Mouse (Mus musculus): ENCODE data around the gene Ckap5. TPM values are rescaled to one million over a fixed set of nuclear protein-coding genes. Genes with fewer than 3 reads are reported as not detected.
A peak's percentile ranks its signal among the peaks of the same experiment; 100 is the strongest.
"Not testable (repeated sequence)": the region's sequence is repeated elsewhere in the genome, so short reads cannot be mapped to it uniquely, and the experiment has no call there.

The Ckap5 gene
- total RNA-seq, 2 experiments from 2014 or later: 110 to 118 TPM

DNA sequence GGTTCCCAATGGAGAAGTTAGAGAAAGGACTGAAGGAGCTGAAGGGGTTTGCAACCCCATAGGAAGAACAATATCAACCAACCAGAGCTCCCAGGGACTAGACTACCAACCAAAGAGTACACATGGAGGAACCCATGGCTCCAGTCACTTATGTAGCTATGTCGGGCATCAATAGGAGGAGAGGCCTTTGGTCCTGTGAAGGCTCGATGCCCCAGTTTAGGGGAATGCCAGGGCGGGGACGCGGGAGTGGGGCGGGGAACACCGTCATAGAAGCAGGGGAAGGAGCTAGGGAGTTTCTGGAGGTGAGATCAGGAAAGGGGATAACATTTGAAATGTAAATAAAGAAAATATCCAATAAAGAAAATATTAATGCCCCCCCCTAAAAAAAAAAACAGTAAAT, 96.8 kb downstream of the Ckap5 start:
- DNase-seq (ENCODE audit: low spot score in 2 of 2): not testable (repeated sequence)

DNA sequence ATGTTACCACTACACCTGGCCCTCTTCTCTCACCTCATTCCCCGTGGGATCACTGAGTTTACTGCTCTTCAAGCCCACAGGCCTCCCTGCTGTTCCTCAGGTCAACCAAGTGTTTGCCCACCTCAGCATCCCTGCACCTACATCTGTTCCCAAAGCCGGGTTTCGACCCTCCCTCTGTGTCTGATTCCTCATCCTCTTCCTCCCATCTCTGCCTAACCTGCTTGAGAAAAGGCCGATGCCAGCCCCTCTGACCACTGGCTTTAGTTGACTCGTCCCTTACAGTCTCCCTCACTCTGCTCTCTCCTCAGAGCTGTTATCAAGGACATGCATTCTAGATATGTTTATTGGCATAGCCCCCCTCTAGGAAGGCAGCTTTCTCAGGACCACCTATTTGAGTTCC, 100.9 kb downstream of the Ckap5 start:
- no peak for DNase-seq (ENCODE audit: low spot score in 2 of 2)

DNA sequence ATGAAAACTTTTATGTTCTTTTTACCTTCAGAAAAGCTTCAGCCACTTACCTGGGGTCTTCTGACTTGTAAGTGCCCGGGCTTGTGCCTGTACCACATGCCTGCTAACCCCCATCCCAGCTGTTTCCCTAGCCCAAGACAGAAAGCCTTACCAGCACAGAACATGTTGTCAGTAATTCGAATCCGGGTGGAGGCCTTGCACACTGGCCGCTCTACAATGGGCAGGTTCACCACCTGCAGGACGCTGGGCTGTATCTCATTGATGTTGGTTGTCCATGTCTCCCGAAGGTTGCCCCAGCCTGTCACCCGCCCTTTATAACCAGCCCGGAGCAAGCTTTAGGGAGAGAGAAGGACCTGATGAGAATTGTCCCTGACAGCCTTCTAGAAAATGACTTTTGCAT, 101.6 kb downstream of the Ckap5 start:
- DNase-seq (ENCODE audit: low spot score in 2 of 2): no peak

DNA sequence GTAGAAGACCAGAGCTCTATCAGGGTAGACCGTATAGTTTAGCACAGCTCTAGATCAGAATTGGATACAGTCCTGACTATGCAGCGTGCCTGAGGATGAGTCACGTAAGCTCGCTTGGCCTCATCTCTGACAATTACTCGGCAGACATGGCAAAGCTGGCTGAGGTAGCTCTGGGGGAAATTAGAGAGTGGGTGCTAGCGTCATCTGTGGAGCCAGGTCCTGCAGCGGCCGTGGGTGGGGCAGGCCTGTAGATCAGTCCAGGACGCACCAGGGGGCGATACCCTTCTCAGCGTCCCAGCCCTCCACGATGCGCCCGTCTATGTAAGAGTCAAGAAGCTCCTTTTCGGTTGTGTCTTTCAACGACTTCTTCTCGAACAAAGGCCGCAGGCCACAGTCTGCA, 103.1 kb downstream of the Ckap5 start:
- DNase-seq (ENCODE audit: low spot score in 2 of 2): peak; percentile 39 to 73

DNA sequence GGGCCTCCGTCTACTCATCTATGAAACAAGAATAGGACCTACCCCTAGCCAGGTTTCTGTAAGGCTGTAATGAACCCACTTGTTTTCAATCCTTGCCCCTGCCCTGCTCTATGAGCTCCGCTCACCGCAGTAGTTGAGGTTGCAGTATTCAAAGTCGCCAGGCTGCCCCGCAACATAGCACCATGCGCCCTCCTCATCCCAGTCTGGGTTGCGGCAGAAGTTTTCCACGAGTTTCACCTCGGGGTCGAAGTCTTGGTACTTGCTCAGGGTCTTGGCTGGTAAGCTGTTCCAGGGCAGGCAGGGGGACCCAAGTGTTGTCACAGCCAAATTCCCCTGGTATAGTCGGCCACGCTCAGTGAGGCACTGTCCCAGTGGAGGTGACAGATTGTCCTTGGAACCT, 103.8 kb downstream of the Ckap5 start:
- no peak for DNase-seq (ENCODE audit: low spot score in 2 of 2)

DNA sequence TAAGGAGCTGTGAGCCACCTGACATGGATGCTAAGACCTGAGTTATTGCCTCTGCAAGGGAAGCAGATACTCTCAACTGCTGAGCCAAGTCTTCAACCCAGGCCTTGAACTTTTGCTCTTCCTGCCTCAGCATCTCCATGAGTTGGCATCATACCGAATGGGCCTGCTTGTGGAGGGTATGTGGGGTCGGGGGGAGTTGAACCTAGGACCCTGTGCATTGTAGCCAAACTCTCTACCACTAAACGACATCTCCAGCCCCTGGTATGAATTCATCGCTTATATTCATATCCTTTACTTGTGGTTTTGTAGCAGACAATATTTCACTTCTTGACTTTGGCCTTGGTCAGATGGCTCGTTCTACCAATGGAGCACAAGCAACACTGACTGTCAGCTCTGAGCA, 105.3 kb downstream of the Ckap5 start:
- no peak for DNase-seq (ENCODE audit: low spot score in 2 of 2)

DNA sequence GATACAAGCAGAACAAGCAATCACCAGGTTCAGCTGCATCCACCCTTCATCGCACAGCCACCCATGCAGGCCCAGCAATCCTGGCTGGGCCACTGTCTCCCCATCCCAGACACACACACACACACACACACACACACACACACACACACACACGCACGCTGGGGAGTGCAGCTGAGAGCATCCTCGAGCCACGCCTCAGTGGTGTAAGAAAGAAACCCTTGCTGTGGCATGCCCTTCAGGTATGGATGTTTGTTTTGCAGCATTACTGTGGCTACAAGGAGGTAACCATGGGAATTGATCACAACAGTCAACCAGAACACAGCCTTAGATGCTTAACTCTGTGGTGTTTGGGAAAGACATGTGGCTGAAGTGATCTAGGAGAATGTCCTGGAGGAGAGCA, 105.8 kb downstream of the Ckap5 start:
- no peak for DNase-seq (ENCODE audit: low spot score in 2 of 2)

DNA sequence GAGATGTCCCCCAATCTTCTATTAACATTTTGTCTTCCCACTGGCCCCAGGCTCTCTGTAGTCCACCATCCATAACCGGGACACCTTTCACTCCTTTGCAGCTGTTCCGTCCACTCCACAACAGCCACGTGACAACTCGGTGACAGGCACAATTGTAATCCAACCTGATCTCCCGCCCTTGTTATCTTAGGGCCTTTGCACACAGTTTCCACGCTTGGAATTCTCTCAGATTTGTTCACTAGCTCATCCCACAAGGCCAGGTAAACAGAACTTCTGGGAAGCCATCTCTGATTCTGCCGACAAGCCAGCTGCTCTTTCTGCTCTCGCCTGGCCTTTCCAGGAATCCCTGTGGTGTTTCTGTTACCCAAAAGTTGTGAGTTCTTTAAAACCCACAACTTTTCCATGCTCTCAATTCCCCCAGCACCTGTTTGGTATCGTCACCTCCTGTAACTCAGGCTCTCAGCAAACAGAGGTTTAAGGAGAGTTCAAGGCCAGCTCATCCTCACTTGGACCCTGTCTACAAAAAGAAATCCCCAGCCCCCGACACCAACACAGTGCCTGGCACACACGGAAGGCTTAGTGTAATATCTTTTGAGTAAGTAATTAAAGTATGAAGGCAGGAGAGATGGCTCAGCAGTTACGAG, 106.9 kb downstream of the Ckap5 start:
- DNase-seq (ENCODE audit: low spot score in 2 of 2): no peak

DNA sequence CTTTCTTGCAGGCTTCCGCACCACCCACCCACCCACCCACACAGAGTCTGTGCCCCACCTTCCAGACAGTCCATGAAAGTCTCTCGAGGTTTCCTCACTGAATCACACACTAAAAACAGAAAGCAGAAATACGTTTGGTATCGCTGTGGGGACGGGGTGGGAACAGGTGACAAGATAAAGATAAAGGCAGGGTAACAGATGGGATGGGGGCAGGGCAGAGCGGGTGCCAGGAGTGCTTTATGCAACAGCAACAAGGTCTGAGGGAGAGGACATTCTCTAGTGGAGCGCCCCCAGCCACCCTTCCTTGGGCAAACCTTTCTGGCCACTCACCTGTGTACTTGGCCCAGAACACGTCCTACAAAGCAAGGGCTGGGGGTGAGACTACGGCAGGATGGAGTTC, 108.3 kb downstream of the Ckap5 start:
- peak in 1 of 2 experiments; percentile 31 for DNase-seq (ENCODE audit: low spot score in 2 of 2)

DNA sequence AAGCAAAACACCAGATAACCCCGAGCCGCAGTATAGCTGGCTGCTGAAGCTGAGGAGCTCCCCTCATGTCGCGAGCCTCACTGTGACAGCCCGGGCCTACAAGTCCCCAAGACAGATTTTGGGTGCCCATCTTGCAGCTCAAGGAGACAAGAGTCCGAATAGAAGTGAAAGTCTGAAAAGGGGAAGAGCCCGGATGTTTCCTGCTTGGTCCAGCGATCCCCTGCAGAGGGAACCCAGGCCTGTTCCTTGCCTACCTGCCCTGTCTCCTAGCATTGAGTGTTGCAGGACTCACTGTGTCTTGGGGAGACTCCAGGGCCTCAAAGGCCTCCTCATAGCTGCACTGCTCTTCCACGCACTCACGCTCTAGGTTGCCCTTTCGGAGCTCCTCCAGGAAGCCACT, 108.9 kb downstream of the Ckap5 start:
- no peak for DNase-seq (ENCODE audit: low spot score in 2 of 2)

DNA sequence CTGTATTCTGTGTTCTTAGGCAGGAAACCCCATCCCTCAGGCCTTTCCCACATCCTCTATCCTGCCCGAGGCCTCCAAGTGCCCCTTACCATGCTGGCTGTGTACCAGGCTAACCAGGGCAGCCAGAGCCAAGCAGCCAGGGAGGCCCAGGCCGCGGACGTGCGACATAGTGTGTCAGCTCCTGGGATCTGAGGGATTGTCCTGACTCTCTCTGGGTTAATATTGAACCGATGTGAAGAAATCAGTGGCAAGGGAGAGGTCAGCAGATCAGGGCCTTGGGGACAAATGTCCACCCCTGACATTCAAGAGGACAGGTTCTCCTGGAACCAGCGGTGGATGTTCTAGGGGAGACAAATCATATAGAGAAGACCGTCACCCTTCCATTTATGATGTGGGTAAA, 109.7 kb downstream of the Ckap5 start, which contains the start of gene F2:
F2 (minus strand) TSS at position 186 of the 400 bp plus-strand sequence.
- no peak for DNase-seq (ENCODE audit: low spot score in 2 of 2)

DNA sequence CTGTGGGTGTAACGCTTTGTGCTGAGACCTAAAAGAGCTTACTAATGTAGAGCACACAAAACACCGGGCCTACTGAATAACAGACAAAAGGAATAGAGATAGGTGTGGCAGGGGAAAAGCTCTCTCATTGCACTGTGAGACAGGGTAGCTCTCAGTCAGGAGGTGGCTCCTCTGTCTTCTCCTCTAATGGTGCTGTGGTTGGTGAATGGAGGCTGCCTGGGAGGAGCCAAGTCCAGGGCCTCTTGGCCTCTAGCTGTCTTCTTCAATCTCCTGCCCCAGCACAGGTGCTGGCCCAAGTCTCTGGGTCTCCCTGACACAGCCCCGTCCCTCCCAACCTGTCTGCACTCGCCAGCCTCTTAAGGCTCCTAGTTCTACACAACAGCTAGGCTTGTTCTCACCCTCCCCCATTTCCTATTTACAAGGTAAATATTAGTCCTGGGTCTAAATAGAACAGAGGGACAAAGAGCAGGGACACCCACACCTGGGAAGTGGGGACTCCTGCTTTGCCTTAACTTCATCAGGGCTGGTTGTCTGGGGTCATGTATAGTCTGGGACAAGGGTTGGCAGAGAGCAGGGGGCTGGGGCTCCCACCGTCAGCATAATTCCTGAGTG, 110.3 kb downstream of the Ckap5 start:
- DNase-seq (ENCODE audit: low spot score in 2 of 2): no peak

DNA sequence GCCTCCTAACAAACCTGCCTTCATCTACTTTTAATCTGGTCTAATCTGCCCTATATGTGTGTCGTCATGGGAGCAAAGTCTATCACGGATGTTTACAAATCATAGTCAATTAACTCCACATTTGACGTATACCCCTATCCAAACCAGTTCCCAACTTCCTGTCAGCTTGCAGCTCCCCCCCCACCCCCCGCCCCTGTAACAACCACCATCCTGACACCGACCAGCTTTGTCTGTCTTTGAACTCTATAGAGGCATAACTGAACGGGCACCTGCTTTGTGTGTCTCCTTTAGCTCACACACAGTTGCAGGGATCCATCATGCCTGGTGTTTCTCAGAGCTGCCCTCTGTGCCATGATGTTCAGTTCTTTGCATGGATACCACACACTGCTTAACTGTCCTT, 112.4 kb downstream of the Ckap5 start:
- DNase-seq (ENCODE audit: low spot score in 2 of 2): no peak

DNA sequence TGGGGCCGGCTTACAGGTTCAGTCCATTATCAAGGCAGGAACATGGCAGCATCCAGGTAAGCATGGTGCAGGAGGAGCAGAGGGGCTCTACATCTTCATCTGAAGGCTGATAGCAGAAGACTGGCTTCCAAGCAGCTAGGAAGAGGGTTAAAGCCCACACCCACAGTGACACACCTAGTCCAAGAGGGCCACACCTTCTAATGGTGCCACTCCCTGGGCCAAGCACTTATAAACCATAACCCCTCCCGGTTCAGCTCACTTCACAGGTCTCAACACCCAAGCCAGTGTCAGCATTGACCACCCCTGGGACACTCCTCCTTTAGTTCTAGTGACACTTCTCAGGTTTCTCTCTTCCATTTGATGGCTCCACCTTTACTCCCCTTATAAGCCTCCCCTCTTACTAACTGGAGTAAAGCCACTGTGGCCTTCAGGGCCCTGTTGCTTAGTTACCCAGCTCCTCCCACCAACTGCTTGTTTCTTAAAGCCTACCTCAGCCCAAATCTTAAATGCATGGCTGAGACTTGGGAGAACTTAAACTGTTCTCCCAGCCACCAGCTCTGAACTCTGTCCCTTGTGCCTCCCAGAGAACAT, 116.4 kb downstream of the Ckap5 start:
- DNase-seq (ENCODE audit: low spot score in 2 of 2): no peak

DNA sequence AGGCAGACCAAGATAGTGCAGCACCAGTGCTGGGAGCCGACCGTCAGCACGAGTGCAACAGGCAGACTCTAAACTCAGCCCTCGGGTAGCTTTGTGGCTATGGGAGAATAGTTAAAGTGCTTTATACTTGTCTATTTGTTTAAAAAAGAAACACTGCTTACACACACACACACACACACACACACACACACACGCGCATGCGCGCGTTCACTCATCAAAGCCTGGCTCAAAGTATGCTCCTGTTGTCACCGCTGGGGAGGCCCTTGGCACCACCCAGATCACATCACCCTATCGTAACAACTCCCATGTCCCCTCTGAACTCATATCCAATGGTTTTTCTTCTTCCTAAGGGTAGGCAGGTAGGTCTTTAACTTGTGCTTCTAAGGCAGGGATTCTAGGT, 117.5 kb downstream of the Ckap5 start:
- DNase-seq (ENCODE audit: low spot score in 2 of 2): no peak

DNA sequence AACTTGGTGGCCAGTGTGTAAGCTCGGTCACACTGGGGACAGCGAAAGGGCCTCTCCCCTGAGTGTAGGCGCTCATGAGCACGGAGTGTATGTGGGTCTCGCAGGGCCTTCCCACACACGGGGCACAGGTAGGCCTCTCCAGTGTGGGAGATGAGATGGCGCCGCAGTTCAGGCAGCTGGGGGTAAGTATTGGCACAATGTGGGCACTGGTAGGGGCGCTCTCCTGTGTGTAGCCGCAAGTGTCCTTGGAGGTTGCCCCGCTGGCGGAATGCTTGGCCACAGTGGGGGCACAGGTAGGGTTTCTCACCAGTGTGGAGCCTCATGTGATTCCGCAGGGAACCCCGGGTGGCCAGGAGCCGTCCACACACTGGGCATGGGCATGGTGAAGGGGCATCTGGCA, 118.8 kb downstream of the Ckap5 start:
- no peak for DNase-seq (ENCODE audit: low spot score in 2 of 2)

DNA sequence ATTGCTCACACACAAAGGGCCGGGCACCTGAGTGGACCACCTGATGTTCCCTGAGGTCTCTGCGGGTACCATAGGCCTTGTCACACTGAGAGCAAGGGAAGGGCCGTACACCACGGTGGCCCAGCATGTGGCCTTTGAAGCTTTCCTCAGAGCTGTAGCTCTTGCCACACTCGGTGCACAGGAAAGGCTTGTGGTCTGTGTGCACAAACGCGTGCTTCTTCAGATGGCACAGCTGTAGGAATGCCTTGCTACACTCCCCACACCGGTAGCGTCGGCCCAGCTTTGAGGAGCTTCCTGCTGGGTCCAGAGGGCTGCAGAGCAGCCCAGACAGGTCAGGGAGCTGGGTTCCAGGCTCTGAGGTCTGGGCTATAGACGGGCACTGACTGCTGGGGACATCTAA, 119.2 kb downstream of the Ckap5 start:
- no peak for DNase-seq (ENCODE audit: low spot score in 2 of 2)

DNA sequence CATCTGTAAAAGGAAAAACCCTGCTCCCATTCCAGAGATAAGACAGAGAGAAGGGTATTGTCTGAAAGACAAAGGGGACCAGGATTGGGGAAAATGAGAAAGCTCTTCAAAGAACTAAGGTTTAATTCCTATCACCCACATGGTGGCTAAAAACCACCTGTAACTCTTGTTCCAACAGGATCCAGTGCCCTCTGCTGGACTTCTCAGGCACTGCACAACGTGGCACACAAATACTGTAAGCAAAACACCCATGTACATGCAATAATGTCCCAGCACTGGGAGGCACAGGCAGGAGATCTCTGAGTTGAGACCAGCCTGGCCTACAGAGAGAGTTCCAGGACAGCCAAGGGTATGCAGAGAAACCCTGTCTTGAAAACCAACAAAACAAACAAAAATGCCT, 120.2 kb downstream of the Ckap5 start:
- DNase-seq (ENCODE audit: low spot score in 2 of 2): peak in 1 of 2 experiments; percentile 39

DNA sequence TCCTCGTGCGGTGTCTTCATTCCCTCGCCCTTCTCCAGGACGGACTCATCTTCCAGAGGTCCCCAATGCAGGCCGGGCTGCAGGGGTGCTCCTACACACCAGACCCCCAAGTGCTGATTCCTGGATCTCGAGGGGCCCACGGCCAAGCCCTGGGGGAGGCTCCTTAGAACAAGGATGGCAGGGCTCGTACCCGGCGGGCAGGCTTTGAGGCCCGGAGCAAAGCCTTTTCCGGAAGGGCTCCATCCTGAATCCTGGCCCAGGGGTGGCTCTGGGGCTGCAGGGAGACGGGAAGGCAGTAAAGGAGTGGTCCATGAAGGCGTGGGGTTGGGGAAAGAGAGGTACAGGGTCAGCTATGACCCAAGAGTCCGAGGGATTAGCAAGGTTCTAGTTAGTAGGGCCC, 122.6 kb downstream of the Ckap5 start:
- DNase-seq (ENCODE audit: low spot score in 2 of 2): no peak

DNA sequence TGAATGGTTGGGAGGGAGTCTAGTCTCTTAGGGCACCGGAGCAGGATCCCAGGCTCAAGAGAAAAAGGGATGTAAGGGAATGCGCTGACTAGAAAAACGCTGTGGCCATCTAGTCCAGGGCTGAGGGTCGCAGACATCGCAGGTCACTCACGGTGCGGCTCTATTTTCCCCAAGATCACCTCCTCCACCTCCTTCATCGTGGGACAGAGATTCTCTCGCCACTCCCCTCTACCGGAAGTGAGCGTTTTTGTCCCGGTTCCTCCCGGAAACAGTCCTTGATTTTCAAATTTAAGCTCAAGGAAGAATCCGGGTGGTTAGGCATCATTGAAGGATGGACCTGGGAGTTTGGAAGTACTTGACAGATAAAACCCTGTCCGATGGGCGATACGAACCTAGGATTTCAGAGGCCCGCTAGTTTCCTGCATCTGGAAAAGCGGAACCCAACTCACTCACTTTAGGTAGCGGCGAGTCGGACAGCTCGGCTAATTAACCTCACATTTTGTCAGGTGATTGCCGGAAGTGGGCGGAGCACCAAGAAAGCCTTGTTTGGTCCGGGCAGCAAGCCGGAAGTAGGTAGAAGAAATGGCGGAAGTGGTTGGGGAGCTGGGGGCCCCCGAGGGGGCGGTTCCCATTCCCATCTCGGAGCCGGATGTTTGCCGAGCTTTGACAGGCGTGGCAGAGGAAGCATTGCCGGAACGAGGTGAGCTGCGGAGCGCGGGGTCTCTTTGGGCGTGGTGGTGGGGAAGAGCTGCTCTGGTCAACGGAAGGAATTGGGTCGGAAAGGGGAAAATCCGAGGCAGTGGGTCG, 123.2 kb downstream of the Ckap5 start, which contains the start of the genes Zfp408 and Arhgap1:
Zfp408 (minus strand) TSS at position 239 of the 807 bp plus-strand sequence.
Arhgap1 (plus strand) TSS at position 308 of the 807 bp plus-strand sequence.
- DNase-seq (ENCODE audit: low spot score in 2 of 2): peak; percentile 94 to 98

DNA sequence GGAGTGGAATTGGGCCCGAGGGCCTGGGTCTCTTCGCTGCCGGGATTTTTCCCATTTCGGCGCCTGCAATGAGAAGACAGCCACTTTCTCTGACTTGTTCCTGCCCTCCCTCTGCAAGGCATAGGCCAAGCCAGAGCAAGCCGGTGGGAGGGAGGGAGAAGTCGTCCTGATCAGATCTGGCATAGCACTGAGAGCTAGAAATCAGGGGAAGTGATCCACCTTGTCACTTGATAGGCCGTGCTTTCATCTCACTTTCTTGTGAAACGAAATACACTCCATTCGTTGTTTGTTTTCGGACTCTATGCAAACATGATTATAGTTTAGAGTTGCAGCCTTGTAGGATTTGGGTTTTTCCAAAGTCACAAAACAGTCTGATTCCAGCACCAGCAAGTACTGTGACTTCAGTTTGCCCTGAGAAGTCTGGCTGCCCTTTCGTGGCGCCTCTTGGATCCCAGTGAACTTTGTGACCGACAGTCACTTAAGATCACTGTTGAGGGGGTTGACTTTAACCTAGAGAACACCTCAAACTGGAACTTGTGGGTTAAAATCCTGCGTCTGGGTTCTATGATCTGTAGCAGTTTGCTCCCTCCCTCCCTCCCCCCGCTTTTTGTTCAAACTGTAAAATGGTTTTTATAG, 123.9 kb downstream of the Ckap5 start:
- DNase-seq (ENCODE audit: low spot score in 2 of 2): no peak

Data from layer of hippocampus, adult 18-20 months (tissue).